Mouse (Mus musculus): ENCODE measurements at regions not wholly inside any gene's neighbourhood (a gene's known extent, or its start where the extent isn't known, plus 50 kb on each side); places are given as distances from the start of the nearest gene placed in this dataset.

DNA sequence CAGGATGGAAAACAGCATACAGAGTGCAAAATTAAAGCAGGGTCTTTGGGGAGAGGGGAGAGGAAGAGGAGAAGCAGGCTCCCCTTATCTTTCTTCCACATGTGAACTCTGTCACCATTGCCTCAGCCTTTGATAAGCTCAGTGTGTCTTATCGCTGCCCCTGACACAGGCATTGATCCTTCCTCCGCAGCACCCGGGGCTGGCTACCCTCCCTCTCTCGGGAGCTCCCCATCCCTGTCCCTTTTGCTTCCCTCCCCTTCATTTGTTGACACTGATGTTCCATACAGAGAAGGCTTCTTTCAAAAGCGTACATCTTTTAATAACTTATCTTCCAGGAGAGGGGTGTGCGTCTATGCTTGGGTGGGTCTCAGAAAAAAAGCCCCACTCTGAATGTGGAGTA lies 411.6 kb downstream of the Nucb2 start:
- Histone ChIP-seq H3K27ac (no peak overlapping the region), H3K9me3 (ENCODE audit: low read length) (no peaks in the 10 kb centered on the region), H3K4me2 (ENCODE audit: low read depth, low read length) (no peak overlapping the region), H3K27me3 (ENCODE audit: insufficient read depth, low read length) (no peaks in the 10 kb centered on the region), H3K36me3 (ENCODE audit: insufficient read depth, low read length) (no peaks in the 10 kb centered on the region), H3K9ac (replicated peaks; ENCODE audit: low read length) (no peak overlapping the region), H3K4me1 (ENCODE audit: insufficient read depth, low read length) (no peaks in the 10 kb centered on the region), H3K4me3 (ENCODE audit: low read length) (no peak overlapping the region)
- no peak for DNase-seq (ENCODE audit: low spot score)
- ATAC-seq = no peak
- 53% methylated on average over 6 of the region's 6 CpGs for WGBS
- no peak for TF ChIP-seq CTCF (IDR thresholded peaks at IDR 0.05; ENCODE audit: low read depth)

DNA sequence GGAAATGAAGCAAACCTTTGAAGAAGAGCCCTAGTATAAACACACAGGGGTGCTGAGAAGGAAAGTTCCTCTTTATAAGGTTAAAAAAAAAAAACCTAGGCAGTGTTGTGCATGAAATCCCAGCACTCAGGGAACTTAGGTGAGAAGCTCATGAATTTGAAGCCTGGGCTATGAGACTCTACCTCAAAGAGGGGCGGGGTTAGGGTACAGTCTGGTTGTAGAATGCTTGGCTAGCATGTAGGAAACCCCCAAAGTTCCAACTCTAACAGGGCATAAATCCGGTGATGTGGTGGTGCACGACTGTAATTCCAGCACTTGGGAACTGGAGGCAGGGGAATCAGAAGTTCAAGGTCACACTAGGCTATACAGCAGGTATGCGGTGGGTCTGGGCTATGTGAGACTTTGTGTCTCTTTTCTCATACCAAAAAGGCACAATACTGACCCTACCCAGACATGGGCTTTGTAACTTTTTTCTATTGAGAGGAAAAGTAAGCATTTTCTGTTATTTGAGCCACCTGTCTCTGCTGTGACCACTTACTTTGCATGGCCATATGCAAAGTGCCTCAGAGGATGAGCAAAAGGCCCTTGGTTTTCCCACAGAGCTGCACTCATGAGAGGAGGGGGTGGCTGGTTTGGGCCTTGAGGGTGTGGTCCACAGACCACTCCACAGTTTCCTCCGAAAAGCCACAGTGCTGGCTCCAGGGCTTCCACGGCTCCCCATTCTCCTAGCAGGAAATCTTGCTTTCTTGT lies 413.9 kb downstream of the Nucb2 start:
- WGBS = 92% methylated on average over 6 of the region's 6 CpGs
- Histone ChIP-seq H3K27ac (no peak overlapping the region), H3K27me3 (ENCODE audit: insufficient read depth, low read length) (no peaks in the 10 kb centered on the region), H3K36me3 (ENCODE audit: insufficient read depth, low read length) (no peaks in the 10 kb centered on the region), H3K4me3 (ENCODE audit: low read length) (no peak overlapping the region), H3K9me3 (ENCODE audit: low read length) (no peaks in the 10 kb centered on the region), H3K4me2 (ENCODE audit: low read depth, low read length) (no peak overlapping the region), H3K9ac (replicated peaks; ENCODE audit: low read length) (no peak overlapping the region), H3K4me1 (ENCODE audit: insufficient read depth, low read length) (no peaks in the 10 kb centered on the region)
- TF ChIP-seq CTCF (IDR thresholded peaks at IDR 0.05; ENCODE audit: low read depth) = no peak
- DNase-seq (ENCODE audit: low spot score) (no peak), ATAC-seq (no peak)

- H3K27ac ChIP-seq = no peak overlapping the region
- 92% methylated on average over 2 of the region's 2 CpGs for WGBS
- TF ChIP-seq CTCF (IDR thresholded peaks at IDR 0.05; ENCODE audit: low read depth) = peak; percentile 57
- no peak overlapping the region for H3K4me2 ChIP-seq (ENCODE audit: low read depth, low read length)
- no peak overlapping the region for H3K4me3 ChIP-seq (ENCODE audit: low read length)
- peak; percentile 17 for DNase-seq (ENCODE audit: low spot score)
- no peak for ATAC-seq
- H3K4me1 ChIP-seq (ENCODE audit: insufficient read depth, low read length) = no peaks in the 10 kb centered on the region
- H3K36me3 ChIP-seq (ENCODE audit: insufficient read depth, low read length) = no peaks in the 10 kb centered on the region
- no peaks in the 10 kb centered on the region for H3K9me3 ChIP-seq (ENCODE audit: low read length)
- no peak overlapping the region for H3K9ac ChIP-seq (replicated peaks; ENCODE audit: low read length)
- no peaks in the 10 kb centered on the region for H3K27me3 ChIP-seq (ENCODE audit: insufficient read depth, low read length)
Observed at GRCm38 (mm10) chr7:116946448-116946847, 434.3 kb upstream of the Xylt1 start.

- 81% methylated on average over 14 of the region's 14 CpGs for WGBS
- no peak for TF ChIP-seq CTCF (IDR thresholded peaks at IDR 0.05; ENCODE audit: low read depth)
- H3K27ac ChIP-seq = no peak overlapping the region
- H3K4me1 ChIP-seq (ENCODE audit: insufficient read depth, low read length) = no peaks in the 10 kb centered on the region
- no peak for ATAC-seq
- no peak overlapping the region for H3K9ac ChIP-seq (replicated peaks; ENCODE audit: low read length)
- H3K27me3 ChIP-seq (ENCODE audit: insufficient read depth, low read length) = no peaks in the 10 kb centered on the region
- no peaks in the 10 kb centered on the region for H3K9me3 ChIP-seq (ENCODE audit: low read length)
- DNase-seq (ENCODE audit: low spot score) = no peak
- H3K4me3 ChIP-seq (ENCODE audit: low read length) = no peak overlapping the region
- no peaks in the 10 kb centered on the region for H3K36me3 ChIP-seq (ENCODE audit: insufficient read depth, low read length)
- no peak overlapping the region for H3K4me2 ChIP-seq (ENCODE audit: low read depth, low read length)
Observed at GRCm38 (mm10) chr7:116959196-116959895, 421.4 kb upstream of the Xylt1 start.

GRCm38 (mm10) chr7:116963839-116964238 lies 416.9 kb upstream of the Xylt1 start:
- H3K27me3 ChIP-seq (ENCODE audit: insufficient read depth, low read length) = no peaks in the 10 kb centered on the region
- H3K9me3 ChIP-seq (ENCODE audit: low read length) = no peaks in the 10 kb centered on the region
- no peak overlapping the region for H3K4me2 ChIP-seq (ENCODE audit: low read depth, low read length)
- H3K9ac ChIP-seq (replicated peaks; ENCODE audit: low read length) = no peak overlapping the region
- DNase-seq (ENCODE audit: low spot score) = peak; percentile 5
- WGBS = 72% methylated on average over 6 of the region's 6 CpGs
- no peak overlapping the region for H3K4me3 ChIP-seq (ENCODE audit: low read length)
- no peaks in the 10 kb centered on the region for H3K4me1 ChIP-seq (ENCODE audit: insufficient read depth, low read length)
- TF ChIP-seq CTCF (IDR thresholded peaks at IDR 0.05; ENCODE audit: low read depth) = no peak
- no peak overlapping the region for H3K27ac ChIP-seq
- no peaks in the 10 kb centered on the region for H3K36me3 ChIP-seq (ENCODE audit: insufficient read depth, low read length)
- ATAC-seq = no peak

DNA sequence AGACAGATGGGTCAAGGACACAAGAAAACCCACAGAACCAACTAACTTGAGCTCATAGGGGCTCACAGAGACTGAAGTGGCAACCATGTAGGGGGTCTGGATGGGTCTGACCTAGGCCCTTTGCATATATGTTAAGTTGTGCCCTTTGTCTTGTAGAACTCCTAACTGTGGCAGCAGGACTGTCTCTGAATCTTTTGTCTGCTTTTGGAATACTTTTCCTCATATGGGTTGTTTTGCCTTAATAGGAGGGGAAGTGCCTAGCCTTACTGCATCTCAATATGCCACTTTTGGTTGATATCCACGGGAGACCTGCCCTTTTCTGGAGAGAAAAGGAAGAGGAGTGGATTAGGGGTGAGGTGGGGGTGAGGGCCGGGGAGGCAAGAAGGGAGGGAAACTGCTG lies 389.4 kb upstream of the Xylt1 start:
- DNase-seq (ENCODE audit: low spot score) (no peak), ATAC-seq (no peak)
- no peaks in the 10 kb centered on the region for H3K9me3 ChIP-seq (ENCODE audit: low read length)
- no peaks in the 10 kb centered on the region for H3K27me3 ChIP-seq (ENCODE audit: insufficient read depth, low read length)
- no peaks in the 10 kb centered on the region for H3K36me3 ChIP-seq (ENCODE audit: insufficient read depth, low read length)
- no peak overlapping the region for H3K9ac ChIP-seq (replicated peaks; ENCODE audit: low read length)
- TF ChIP-seq CTCF (IDR thresholded peaks at IDR 0.05; ENCODE audit: low read depth) = no peak
- no peak overlapping the region for H3K4me2 ChIP-seq (ENCODE audit: low read depth, low read length)
- WGBS = 63% methylated on average over 2 of the region's 2 CpGs
- H3K4me3 ChIP-seq (ENCODE audit: low read length) = no peak overlapping the region
- H3K27ac ChIP-seq = no peak overlapping the region
- no peaks in the 10 kb centered on the region for H3K4me1 ChIP-seq (ENCODE audit: insufficient read depth, low read length)

DNA sequence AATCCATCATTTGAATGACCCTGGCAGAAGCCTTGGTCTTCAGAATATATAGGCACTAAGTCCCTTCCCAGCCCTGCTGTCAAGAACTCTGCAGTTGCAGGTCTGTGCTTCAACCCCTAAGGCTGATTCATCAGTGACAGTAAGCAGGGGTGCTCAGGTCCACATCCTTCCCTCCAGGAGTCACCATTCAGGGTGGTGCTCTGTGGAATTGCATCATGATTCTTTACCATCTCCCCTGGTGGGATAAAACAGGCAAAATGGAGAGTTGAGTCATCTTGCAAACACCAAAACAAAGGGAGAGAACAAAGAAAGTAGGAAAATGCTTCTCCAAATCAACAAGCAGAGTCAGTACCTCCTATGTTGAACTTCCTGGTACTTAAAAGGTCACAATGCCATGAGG lies 388.6 kb upstream of the Xylt1 start:
- ATAC-seq (no peak), DNase-seq (ENCODE audit: low spot score) (no peak)
- no peak overlapping the region for H3K4me3 ChIP-seq (ENCODE audit: low read length)
- no peaks in the 10 kb centered on the region for H3K27me3 ChIP-seq (ENCODE audit: insufficient read depth, low read length)
- H3K4me1 ChIP-seq (ENCODE audit: insufficient read depth, low read length) = no peaks in the 10 kb centered on the region
- H3K36me3 ChIP-seq (ENCODE audit: insufficient read depth, low read length) = no peaks in the 10 kb centered on the region
- TF ChIP-seq CTCF (IDR thresholded peaks at IDR 0.05; ENCODE audit: low read depth) = no peak
- no peak overlapping the region for H3K4me2 ChIP-seq (ENCODE audit: low read depth, low read length)
- no peak overlapping the region for H3K9ac ChIP-seq (replicated peaks; ENCODE audit: low read length)
- H3K27ac ChIP-seq = no peak overlapping the region
- no peaks in the 10 kb centered on the region for H3K9me3 ChIP-seq (ENCODE audit: low read length)
